Mouse (Mus musculus) megakaryocyte-erythroid progenitor cell, adult 5 weeks (primary cell): ENCODE results near the gene Fam53a. TPM values are rescaled to one million over a fixed set of nuclear protein-coding genes. Genes with fewer than 3 reads are reported as not detected.

Experiments used
- polyA plus RNA-seq: library from polyadenylated mRNA; stranded (reverse); fragments of >175 nt; gene quantifications from 2 replicates; pipeline ENCODE4 v1.2.3, GENCODE M21; 2012

The Fam53a gene
- polyA plus RNA-seq, result 87.0 and 102 TPM in 2 replicates

GRCm38 (mm10) chr5:33629301-33629987 is at the start of gene Fam53a, which contains the start of gene Gm9903:
Fam53a (minus strand) TSS chr5:33629635.
Gm9903 (plus strand) TSS chr5:33629925.

GRCm38 (mm10) chr5:33657787-33658663 is 28.6 kb upstream of the Fam53a start, which contains the start of the genes Tacc3 and Tmem129:
Tacc3 (plus strand) TSS chr5:33658128.
Tmem129 (minus strand) TSS chr5:33658416.

GRCm38 (mm10) chr5:33651921-33652782 is 22.7 kb upstream of the Fam53a start, which contains the start of gene Slbp:
Slbp (minus strand) TSS chr5:33652574.

Other genes starting within 250 kb of the Fam53a start
- gene Nkx1-1, start 195.7 kb downstream of the Fam53a start, polyA plus RNA-seq, result not detected in 2 replicates
- not detected in 2 replicates for gene Gm9903, start 290 bp upstream of the Fam53a start, polyA plus RNA-seq
- gene Slbp, start 22.9 kb upstream of the Fam53a start, polyA plus RNA-seq, result 159 and 179 TPM in 2 replicates
- gene Tacc3, start 28.5 kb upstream of the Fam53a start, polyA plus RNA-seq, result 55.0 and 73.1 TPM in 2 replicates
- gene Tmem129, start 28.8 kb upstream of the Fam53a start, polyA plus RNA-seq, result 7.4 and 12.2 TPM in 2 replicates
- 0.34 and 1.3 TPM in 2 replicates for gene Fgfr3, start 92.0 kb upstream of the Fam53a start, polyA plus RNA-seq
- gene Letm1, start 153.2 kb upstream of the Fam53a start, polyA plus RNA-seq, result 33.7 and 38.1 TPM in 2 replicates
- 7.8 and 8.5 TPM in 2 replicates for gene Nsd2, start 191.1 kb upstream of the Fam53a start, polyA plus RNA-seq